Mouse (Mus musculus) limb, embryonic 10.5 days (tissue): ENCODE measurements around the gene Olfr95. TPM values are rescaled to one million over a fixed set of nuclear protein-coding genes. Genes with fewer than 3 reads are reported as not detected.
"Not testable (repeated sequence)": the region's sequence is repeated elsewhere in the genome, so short reads cannot be mapped to it uniquely, and the experiment has no call there.

Experiments used
- DNase-seq: peaks from one replicate; pipeline ENCODE4 v3.0.0-alpha.2; 2017; ENCODE audit warnings: low spot score
- H3K27ac ChIP-seq: fragments of 300-500 bp; sonication (generic); 2 replicates; pipeline ENCODE4 v1.5.1; 2016; ENCODE audit warnings: mild to moderate bottlenecking
- H3K27me3 ChIP-seq: fragments of 300-500 bp; sonication (generic); 2 replicates; pipeline ENCODE4 v1.6.1; 2016; ENCODE audit warnings: low read depth, mild to moderate bottlenecking; ENCODE audit not compliant: poor library complexity, severe bottlenecking
- H3K36me3 ChIP-seq: fragments of 300-500 bp; sonication (generic); 2 replicates; pipeline ENCODE4 v1.6.1; 2016; ENCODE audit warnings: mild to moderate bottlenecking, moderate library complexity
- H3K4me1 ChIP-seq: fragments of 300-500 bp; sonication (generic); 2 replicates; pipeline ENCODE4 v1.6.1; 2016
- H3K4me3 ChIP-seq: fragments of 300-500 bp; sonication (generic); 2 replicates; pipeline ENCODE4 v1.5.1; 2016; ENCODE audit warnings: mild to moderate bottlenecking, moderate library complexity
- H3K9me3 ChIP-seq: fragments of 300-500 bp; sonication (generic); replicated peaks from 2 replicates; pipeline ENCODE4 v1.6.1; 2016; ENCODE audit warnings: mild to moderate bottlenecking
- WGBS: fragments of 180-500 bp; shearing (Covaris S2); methylation state at CpG from one replicate; pipeline ENCODE4 v1.1.7; 2016; 5-methylcytosine and 5-hydroxymethylcytosine counted together
- polyA plus RNA-seq: library from polyadenylated mRNA; unstranded; fragments of >200 nt; fragmentation: Nextera tagmentation; extraction: Ambion mirVana; gene quantifications from 2 replicates; pipeline ENCODE4 v1.2.1, GENCODE M21; 2016

Olfr95 gene
- polyA plus RNA-seq = not detected in 2 replicates

- Histone ChIP-seq H3K4me3 (no peak within 1 kb of the TSS), H3K27me3 (peaks cover 35% of the 10 kb centered on the region), H3K9me3 (no peaks in the 10 kb centered on the region), H3K4me1 (peaks cover 6% of the 10 kb centered on the region), H3K27ac (no peak within 1 kb of the TSS), H3K36me3 (no peaks in the 10 kb centered on the region)
- DNase-seq = no peak
- 79% methylated on average over 3 of the region's 3 CpGs for WGBS
Measured at GRCm38 (mm10) chr17:37213018-37213417, at the start of gene Olfr95. TSS of gene Olfr95 (minus strand) at chr17:37213118.

GRCm38 (mm10) chr17:37250544-37250943 lies 37.6 kb upstream of the Olfr95 start:
- H3K27me3 ChIP-seq = no peaks in the 10 kb centered on the region
- WGBS = 11% methylated on average over 1 of the region's 1 CpGs

GRCm38 (mm10) chr17:37249460-37249859 lies 36.5 kb upstream of the Olfr95 start:
- no peak overlapping the region for H3K4me3 ChIP-seq
- H3K27ac ChIP-seq = no peak overlapping the region
- no peak for DNase-seq
- no peaks in the 10 kb centered on the region for H3K36me3 ChIP-seq
- H3K4me1 ChIP-seq = no peaks in the 10 kb centered on the region
- H3K27me3 ChIP-seq = no peaks in the 10 kb centered on the region
- no peaks in the 10 kb centered on the region for H3K9me3 ChIP-seq

More at GRCm38 (mm10) chr17:37250544-37250943, 37.6 kb upstream of the Olfr95 start:
- Histone ChIP-seq H3K4me1 (no peaks in the 10 kb centered on the region), H3K36me3 (no peaks in the 10 kb centered on the region), H3K27ac (no peak overlapping the region), H3K9me3 (no peaks in the 10 kb centered on the region), H3K4me3 (no peak overlapping the region)
- no peak for DNase-seq

- DNase-seq = no peak
- Histone ChIP-seq H3K4me1 (no peaks in the 10 kb centered on the region), H3K27ac (no peak overlapping the region), H3K9me3 (no peaks in the 10 kb centered on the region), H3K27me3 (no peaks in the 10 kb centered on the region), H3K36me3 (no peaks in the 10 kb centered on the region), H3K4me3 (no peak overlapping the region)
- WGBS = 36% methylated on average over 5 of the region's 5 CpGs
Measured at GRCm38 (mm10) chr17:37246715-37247114, 33.8 kb upstream of the Olfr95 start.

- no peak overlapping the region for H3K27ac ChIP-seq
- H3K27me3 ChIP-seq = no peaks in the 10 kb centered on the region
- no peaks in the 10 kb centered on the region for H3K36me3 ChIP-seq
- no peak overlapping the region for H3K4me3 ChIP-seq
- DNase-seq = no peak
- H3K4me1 ChIP-seq = no peaks in the 10 kb centered on the region
- H3K9me3 ChIP-seq = no peaks in the 10 kb centered on the region
- WGBS = 77% methylated on average over 3 of the region's 3 CpGs
Measured at GRCm38 (mm10) chr17:37242198-37242597, 29.3 kb upstream of the Olfr95 start.

GRCm38 (mm10) chr17:37237230-37237629 lies 24.3 kb upstream of the Olfr95 start, which contains the start of gene Olfr97:
TSS of gene Olfr97 (minus strand) at chr17:37237330.
- H3K4me1 ChIP-seq, DNase-seq, H3K4me3 ChIP-seq, H3K9me3 ChIP-seq, H3K27ac ChIP-seq, H3K36me3 ChIP-seq, H3K27me3 ChIP-seq: not testable (repeated sequence)
- 89% methylated on average over 2 of the region's 2 CpGs for WGBS

- Histone ChIP-seq H3K36me3 (no peaks in the 10 kb centered on the region), H3K9me3 (no peaks in the 10 kb centered on the region), H3K27me3 (no peaks in the 10 kb centered on the region), H3K4me3 (no peak overlapping the region), H3K27ac (no peak overlapping the region), H3K4me1 (no peaks in the 10 kb centered on the region)
- 20% methylated on average over 1 of the region's 1 CpGs for WGBS
- DNase-seq = no peak
Measured at GRCm38 (mm10) chr17:37221879-37222278, 9.0 kb upstream of the Olfr95 start.

- Histone ChIP-seq H3K27me3 (no peaks in the 10 kb centered on the region), H3K4me3 (no peak within 1 kb of the TSS), H3K27ac (no peak within 1 kb of the TSS), H3K9me3 (no peaks in the 10 kb centered on the region), H3K4me1 (no peaks in the 10 kb centered on the region), H3K36me3 (no peaks in the 10 kb centered on the region)
- no peak for DNase-seq
- whole genome bisulfite sequencing = 73% methylated on average over 4 of the region's 4 CpGs
Measured at GRCm38 (mm10) chr17:37219846-37220245, 6.9 kb upstream of the Olfr95 start, which contains the start of gene Olfr96. TSS of gene Olfr96 (plus strand) at chr17:37220146.

- no peak overlapping the region for H3K4me3 ChIP-seq
- no peak overlapping the region for H3K27ac ChIP-seq
- 83% methylated on average over 3 of the region's 3 CpGs for WGBS
- no peaks in the 10 kb centered on the region for H3K27me3 ChIP-seq
- H3K4me1 ChIP-seq = no peaks in the 10 kb centered on the region
- no peaks in the 10 kb centered on the region for H3K9me3 ChIP-seq
- H3K36me3 ChIP-seq = no peaks in the 10 kb centered on the region
- no peak for DNase-seq
Measured at GRCm38 (mm10) chr17:37218486-37218885, 5.6 kb upstream of the Olfr95 start.

GRCm38 (mm10) chr17:37210884-37211768 lies 1.8 kb downstream of the Olfr95 start:
- H3K9me3 ChIP-seq = no peaks in the 10 kb centered on the region
- H3K4me3 ChIP-seq = peak overlapping the region; percentile 42
- peaks cover 35% of the 10 kb centered on the region for H3K27me3 ChIP-seq
- H3K36me3 ChIP-seq = no peaks in the 10 kb centered on the region
- peaks cover 6% of the 10 kb centered on the region for H3K4me1 ChIP-seq
- no peak overlapping the region for H3K27ac ChIP-seq
- DNase-seq = peak; percentile 35
- WGBS = 19% methylated on average over 40 of the region's 40 CpGs

- Histone ChIP-seq H3K9me3 (no peaks in the 10 kb centered on the region), H3K36me3 (no peaks in the 10 kb centered on the region), H3K4me3 (no peak overlapping the region), H3K27ac (no peak overlapping the region), H3K4me1 (no peaks in the 10 kb centered on the region), H3K27me3 (peaks cover 9% of the 10 kb centered on the region; the same call in 1 of the 2 replicates)
- no peak for DNase-seq
- WGBS = 29% methylated on average over 3 of the region's 3 CpGs
Measured at GRCm38 (mm10) chr17:37203917-37204236, 9.0 kb downstream of the Olfr95 start.

GRCm38 (mm10) chr17:37203206-37203916 lies 9.6 kb downstream of the Olfr95 start:
- H3K9me3 ChIP-seq = no peaks in the 10 kb centered on the region
- H3K27ac ChIP-seq = no peak overlapping the region
- no peaks in the 10 kb centered on the region for H3K36me3 ChIP-seq
- peaks cover 14% of the 10 kb centered on the region for H3K27me3 ChIP-seq
- peak; percentile 81 for DNase-seq
- under 1% methylated on average over 4 of the region's 4 CpGs for WGBS
- no peak overlapping the region for H3K4me3 ChIP-seq
- no peaks in the 10 kb centered on the region for H3K4me1 ChIP-seq

- peaks cover 39% of the 10 kb centered on the region for H3K27me3 ChIP-seq
- 82% methylated on average over 2 of the region's 2 CpGs for WGBS
- no peak for DNase-seq
- 0 out of 2 replicates have a peak, but pooled peaks cover 9% of the 10 kb centered on the region for H3K4me1 ChIP-seq
- H3K27ac ChIP-seq = no peak within 1 kb of the TSS
- no peaks in the 10 kb centered on the region for H3K9me3 ChIP-seq
- no peak within 1 kb of the TSS for H3K4me3 ChIP-seq
- H3K36me3 ChIP-seq = no peaks in the 10 kb centered on the region
Measured at GRCm38 (mm10) chr17:37200894-37201293, 12.0 kb downstream of the Olfr95 start, which contains the start of gene Olfr94. TSS of gene Olfr94 (minus strand) at chr17:37200994.
